Mouse (Mus musculus): Measurements from ENCODE around the gene Manba. TPM values are rescaled to one million over a fixed set of nuclear protein-coding genes. Genes with fewer than 3 reads are reported as not detected.

Gene Manba
- 4.3 and 5.9 TPM in 2 replicates for polyA plus RNA-seq (2014; fragmentation: Nextera tagmentation; extraction: Ambion mirVana)

DNA sequence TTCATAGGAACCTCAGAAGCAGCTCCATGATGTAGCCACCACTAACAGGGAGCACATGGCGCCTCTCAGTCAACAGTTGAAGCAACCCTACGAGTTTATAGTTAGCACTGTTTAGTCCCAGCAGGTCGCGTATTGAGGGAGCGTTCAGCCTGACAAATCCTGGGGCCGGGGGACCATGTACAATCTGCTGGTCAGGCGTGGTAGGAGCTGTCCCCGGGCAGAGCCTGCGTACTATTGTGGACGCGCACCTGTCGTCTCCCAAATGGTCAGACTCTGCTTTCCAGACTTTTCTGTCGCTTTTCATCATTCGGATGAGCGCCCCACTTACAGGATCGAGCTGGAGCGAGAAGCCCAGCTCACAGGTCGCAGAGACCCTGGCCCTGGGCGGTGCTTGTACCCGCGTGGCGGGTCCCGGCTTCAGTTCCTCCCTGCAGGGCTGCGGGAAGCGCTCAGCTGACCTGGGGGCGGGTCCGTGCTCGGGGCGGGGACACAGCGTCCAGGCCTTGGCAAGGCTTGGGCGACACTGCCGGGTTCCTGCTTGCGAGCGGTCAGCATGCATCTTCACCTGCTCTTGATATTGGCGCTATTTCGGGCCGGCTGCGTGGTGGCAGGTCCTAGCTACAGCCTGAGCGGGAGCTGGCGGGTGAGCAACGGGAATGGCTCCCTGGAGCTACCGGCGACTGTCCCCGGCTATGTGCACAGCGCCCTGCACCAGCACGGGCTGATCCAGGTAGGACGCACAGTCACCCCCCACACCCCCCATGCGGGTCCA lies at the start of gene Manba:
Gene Manba, plus strand, starts transcription at position 484 of the 772 bp plus-strand sequence.
- ATAC-seq (ENCODE audit: low FRiP score, low TSS enrichment) (peak; percentile 90), DNase-seq (peak; percentile 76)
- Histone ChIP-seq H3K4me1 (ENCODE audit: control insufficient read depth, insufficient read depth, low read length) (no peaks in the 10 kb centered on the region), H3K36me3 (ENCODE audit: control insufficient read depth, insufficient read depth, low read length) (no peaks in the 10 kb centered on the region), H3K4me2 (ENCODE audit: low read length) (peak within 1 kb of the TSS; percentile 97), H3K9ac (replicated peaks; ENCODE audit: low read length) (peak within 1 kb of the TSS; percentile 66), H3K9me3 (ENCODE audit: control insufficient read depth, low read length) (no peaks in the 10 kb centered on the region), H3K27me3 (ENCODE audit: control insufficient read depth, insufficient read depth, low read length) (no peaks in the 10 kb centered on the region), H3K4me3 (replicated peaks; ENCODE audit: low read depth, low read length) (peak within 1 kb of the TSS; percentile 66), H3K27ac (replicated peaks; ENCODE audit: low read depth, low read length) (peak within 1 kb of the TSS; percentile 20; the same call in 1 of the 2 replicates)
- 2% methylated on average over 48 of the region's 48 CpGs for WGBS

DNA sequence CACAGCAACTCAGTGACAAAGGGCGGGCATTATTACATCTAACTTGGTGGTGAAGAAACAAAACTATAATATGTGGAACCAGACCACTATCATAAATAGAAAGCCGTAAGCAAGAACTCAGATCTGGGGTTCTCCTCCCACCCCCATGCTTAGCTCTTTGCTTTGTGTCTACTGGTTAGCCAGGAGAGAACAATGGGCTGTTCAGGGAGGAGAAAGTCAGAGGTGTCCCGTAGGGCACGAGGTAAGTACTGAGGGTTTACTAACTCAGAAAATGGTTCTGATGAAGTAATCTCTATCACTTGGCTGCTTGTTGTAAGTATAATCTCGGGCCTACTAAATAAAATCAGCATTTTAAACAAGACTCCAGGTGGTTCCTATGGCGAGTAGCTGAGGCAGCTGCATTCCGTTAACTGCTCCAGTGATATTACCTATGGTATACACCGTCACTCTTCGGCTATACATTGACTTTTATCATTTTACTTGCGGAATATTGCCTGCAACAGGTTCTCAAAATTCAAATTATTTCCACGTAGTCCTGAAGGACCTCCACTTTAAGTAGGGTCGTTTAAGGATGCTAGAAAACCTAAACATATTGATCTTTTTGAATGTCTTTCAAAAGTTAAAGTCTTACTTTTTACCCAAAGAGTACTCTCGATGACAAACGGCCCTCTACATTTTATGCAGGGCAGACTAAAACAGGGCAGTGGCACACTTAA lies 48.4 kb upstream of the Manba start:
- ATAC-seq (ENCODE audit: low FRiP score, low TSS enrichment), result no peak
- Histone ChIP-seq H3K9me3 (ENCODE audit: control insufficient read depth, low read length) (no peaks in the 10 kb centered on the region), H3K4me3 (replicated peaks; ENCODE audit: low read depth, low read length) (peak overlapping the region; percentile 67), H3K27ac (replicated peaks; ENCODE audit: low read depth, low read length) (peak overlapping the region; percentile 100), H3K27me3 (ENCODE audit: control insufficient read depth, insufficient read depth, low read length) (no peaks in the 10 kb centered on the region), H3K4me1 (ENCODE audit: control insufficient read depth, insufficient read depth, low read length) (peaks cover 22% of the 10 kb centered on the region), H3K9ac (replicated peaks; ENCODE audit: low read length) (peak overlapping the region; percentile 69), H3K4me2 (ENCODE audit: low read length) (peak overlapping the region; percentile 61), H3K36me3 (ENCODE audit: control insufficient read depth, insufficient read depth, low read length) (peaks cover 4% of the 10 kb centered on the region; the same call in 1 of the 2 replicates)
- peak; percentile 21 for DNase-seq
- 32% methylated on average over 14 of the region's 14 CpGs for WGBS

DNA sequence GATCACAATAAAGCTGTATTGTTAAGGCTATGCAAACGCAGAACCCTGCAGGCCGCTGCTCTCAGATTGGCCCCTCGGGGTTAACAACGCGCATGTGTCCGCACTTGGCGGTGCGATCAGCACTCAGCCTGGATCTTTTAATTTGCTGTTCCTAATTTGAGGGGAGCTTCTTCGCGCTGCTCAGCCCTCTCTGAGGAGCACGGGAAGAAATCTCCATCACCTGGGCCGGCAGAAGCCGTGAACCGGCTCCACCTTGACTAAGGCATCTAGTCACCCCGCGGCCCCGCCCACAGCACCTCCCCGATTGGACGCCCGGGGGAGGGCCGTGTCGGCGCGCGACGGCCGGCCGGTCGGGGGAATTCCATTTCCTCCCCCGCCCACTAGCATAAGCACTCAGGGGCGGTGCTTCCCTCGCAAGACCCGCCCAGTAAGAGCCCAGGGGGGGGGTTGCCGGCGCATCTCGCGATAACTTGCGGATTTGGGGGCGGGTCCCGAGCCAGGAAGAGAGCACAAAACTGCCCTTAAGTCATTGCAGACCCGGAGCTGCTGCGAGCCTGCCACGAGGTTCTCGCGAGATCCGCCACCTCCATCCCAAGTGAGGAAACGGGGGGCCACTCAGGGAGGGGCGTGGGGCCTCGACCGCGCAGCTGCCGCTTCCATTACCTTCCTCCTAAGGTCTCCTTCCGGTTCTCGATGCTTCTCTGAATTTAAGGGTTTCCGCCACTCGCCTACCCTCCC lies 47.5 kb upstream of the Manba start, which contains the start of gene Ube2d3:
Gene Ube2d3, plus strand, starts transcription at position 392 of the 738 bp plus-strand sequence.
- H3K36me3 ChIP-seq (ENCODE audit: control insufficient read depth, insufficient read depth, low read length), result peaks cover 4% of the 10 kb centered on the region; the same call in 1 of the 2 replicates
- under 1% methylated on average over 56 of the region's 56 CpGs for WGBS
- H3K4me2 ChIP-seq (ENCODE audit: low read length), result peak within 1 kb of the TSS; percentile 98
- DNase-seq (peak; percentile 99), ATAC-seq (ENCODE audit: low FRiP score, low TSS enrichment) (peak; percentile 94)
- no peaks in the 10 kb centered on the region for H3K9me3 ChIP-seq (ENCODE audit: control insufficient read depth, low read length)
- peak within 1 kb of the TSS; percentile 92 for H3K9ac ChIP-seq (replicated peaks; ENCODE audit: low read length)
- H3K4me1 ChIP-seq (ENCODE audit: control insufficient read depth, insufficient read depth, low read length), result peaks cover 25% of the 10 kb centered on the region
- peak within 1 kb of the TSS; percentile 100 for H3K27ac ChIP-seq (replicated peaks; ENCODE audit: low read depth, low read length)
- peak within 1 kb of the TSS; percentile 67 for H3K4me3 ChIP-seq (replicated peaks; ENCODE audit: low read depth, low read length)
- no peaks in the 10 kb centered on the region for H3K27me3 ChIP-seq (ENCODE audit: control insufficient read depth, insufficient read depth, low read length)

DNA sequence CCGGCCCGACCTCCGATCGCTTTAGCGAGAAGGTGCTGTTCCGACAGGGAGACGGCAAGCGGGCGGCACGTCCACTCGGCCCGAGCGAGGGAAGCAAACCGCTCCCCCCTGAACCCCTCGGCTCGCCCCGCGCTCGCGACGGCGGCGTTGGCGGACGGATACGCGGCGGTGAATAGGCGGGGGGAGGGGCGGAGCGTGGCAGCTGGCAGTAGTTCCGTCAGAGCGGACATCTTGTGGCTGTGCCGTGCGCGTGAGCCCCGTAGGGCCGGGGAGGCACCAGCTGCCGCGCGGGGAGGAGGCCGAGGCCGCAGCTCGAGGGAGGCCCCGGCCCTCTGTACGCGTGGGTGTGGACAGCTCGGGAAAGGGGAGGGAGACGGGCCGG lies 46.9 kb upstream of the Manba start:
- H3K9me3 ChIP-seq (ENCODE audit: control insufficient read depth, low read length), result no peaks in the 10 kb centered on the region
- no peaks in the 10 kb centered on the region for H3K27me3 ChIP-seq (ENCODE audit: control insufficient read depth, insufficient read depth, low read length)
- peak overlapping the region; percentile 100 for H3K27ac ChIP-seq (replicated peaks; ENCODE audit: low read depth, low read length)
- DNase-seq, result peak; percentile 95
- peaks cover 4% of the 10 kb centered on the region; the same call in 1 of the 2 replicates for H3K36me3 ChIP-seq (ENCODE audit: control insufficient read depth, insufficient read depth, low read length)
- under 1% methylated on average over 48 of the region's 50 CpGs for WGBS
- H3K9ac ChIP-seq (replicated peaks; ENCODE audit: low read length), result peak overlapping the region; percentile 92
- H3K4me3 ChIP-seq (replicated peaks; ENCODE audit: low read depth, low read length), result peak overlapping the region; percentile 67
- peaks cover 31% of the 10 kb centered on the region for H3K4me1 ChIP-seq (ENCODE audit: control insufficient read depth, insufficient read depth, low read length)
- H3K4me2 ChIP-seq (ENCODE audit: low read length), result peak overlapping the region; percentile 98
- ATAC-seq (ENCODE audit: low FRiP score, low TSS enrichment), result peak; percentile 81

DNA sequence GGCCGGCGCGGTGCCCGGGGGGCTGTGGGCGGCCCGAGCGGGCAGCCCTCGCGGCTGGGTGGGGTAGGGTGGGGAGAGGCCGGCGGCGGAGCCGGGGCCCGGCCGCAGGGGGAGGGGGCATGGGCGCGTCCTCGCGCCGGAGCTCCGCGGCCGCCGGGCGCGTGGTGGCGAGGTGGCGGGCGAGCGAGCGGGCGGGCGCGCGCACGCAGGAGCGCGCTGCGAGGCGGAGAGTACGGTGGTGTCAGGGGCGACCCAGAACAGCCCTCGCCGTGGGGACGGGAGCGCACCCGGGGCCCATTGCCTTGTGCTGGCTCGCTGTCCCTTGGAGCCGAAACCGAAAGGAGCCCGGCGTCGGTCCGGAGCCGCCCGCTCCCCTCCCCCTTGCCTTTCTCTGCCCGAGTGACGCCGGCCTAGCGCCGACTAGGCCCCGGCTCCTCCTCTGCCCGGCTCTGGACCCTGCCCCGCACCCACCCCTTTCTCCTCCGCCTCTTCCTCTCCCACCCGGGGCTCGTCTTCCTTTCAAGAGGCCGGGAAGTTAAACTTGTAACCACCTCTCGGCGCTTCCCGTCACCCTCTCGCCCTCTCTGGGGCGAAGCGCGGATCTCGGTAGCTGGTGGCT lies 46.4 kb upstream of the Manba start:
- DNase-seq (peak; percentile 89), ATAC-seq (ENCODE audit: low FRiP score, low TSS enrichment) (peak; percentile 69)
- Histone ChIP-seq H3K36me3 (ENCODE audit: control insufficient read depth, insufficient read depth, low read length) (peaks cover 6% of the 10 kb centered on the region; the same call in 1 of the 2 replicates), H3K4me3 (replicated peaks; ENCODE audit: low read depth, low read length) (peak overlapping the region; percentile 67), H3K9ac (replicated peaks; ENCODE audit: low read length) (peak overlapping the region; percentile 92), H3K27me3 (ENCODE audit: control insufficient read depth, insufficient read depth, low read length) (no peaks in the 10 kb centered on the region), H3K27ac (replicated peaks; ENCODE audit: low read depth, low read length) (peak overlapping the region; percentile 100), H3K4me1 (ENCODE audit: control insufficient read depth, insufficient read depth, low read length) (peaks cover 34% of the 10 kb centered on the region), H3K4me2 (ENCODE audit: low read length) (peak overlapping the region; percentile 98), H3K9me3 (ENCODE audit: control insufficient read depth, low read length) (no peaks in the 10 kb centered on the region)
- WGBS, result under 1% methylated on average over 67 of the region's 76 CpGs

DNA sequence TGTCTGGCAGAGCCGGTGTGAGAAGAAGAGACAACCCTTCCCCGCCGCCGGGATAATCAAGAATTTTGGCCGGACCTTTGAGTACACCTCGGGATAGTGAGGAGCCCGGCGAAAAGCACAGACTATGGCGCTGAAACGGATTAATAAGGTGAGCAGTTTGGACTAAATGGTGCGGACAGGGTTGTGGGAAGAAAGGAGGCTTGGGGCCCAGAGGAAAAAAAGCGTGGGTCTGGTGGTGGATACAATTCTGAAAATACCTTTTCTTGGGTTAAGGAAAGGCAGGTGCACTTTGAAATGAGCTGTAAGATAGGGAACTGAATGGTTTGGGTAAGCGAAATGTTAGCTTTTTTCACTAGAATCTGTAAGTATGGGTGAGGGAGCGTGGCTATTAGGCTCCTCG lies 45.8 kb upstream of the Manba start:
- Histone ChIP-seq H3K4me1 (ENCODE audit: control insufficient read depth, insufficient read depth, low read length) (peaks cover 34% of the 10 kb centered on the region), H3K9me3 (ENCODE audit: control insufficient read depth, low read length) (no peaks in the 10 kb centered on the region), H3K36me3 (ENCODE audit: control insufficient read depth, insufficient read depth, low read length) (peaks cover 6% of the 10 kb centered on the region; the same call in 1 of the 2 replicates), H3K4me3 (replicated peaks; ENCODE audit: low read depth, low read length) (peak overlapping the region; percentile 67), H3K9ac (replicated peaks; ENCODE audit: low read length) (peak overlapping the region; percentile 92), H3K4me2 (ENCODE audit: low read length) (peak overlapping the region; percentile 98), H3K27me3 (ENCODE audit: control insufficient read depth, insufficient read depth, low read length) (no peaks in the 10 kb centered on the region), H3K27ac (replicated peaks; ENCODE audit: low read depth, low read length) (peak overlapping the region; percentile 100)
- no peak for ATAC-seq (ENCODE audit: low FRiP score, low TSS enrichment)
- 3% methylated on average over 15 of the region's 15 CpGs for WGBS
- DNase-seq, result no peak

DNA sequence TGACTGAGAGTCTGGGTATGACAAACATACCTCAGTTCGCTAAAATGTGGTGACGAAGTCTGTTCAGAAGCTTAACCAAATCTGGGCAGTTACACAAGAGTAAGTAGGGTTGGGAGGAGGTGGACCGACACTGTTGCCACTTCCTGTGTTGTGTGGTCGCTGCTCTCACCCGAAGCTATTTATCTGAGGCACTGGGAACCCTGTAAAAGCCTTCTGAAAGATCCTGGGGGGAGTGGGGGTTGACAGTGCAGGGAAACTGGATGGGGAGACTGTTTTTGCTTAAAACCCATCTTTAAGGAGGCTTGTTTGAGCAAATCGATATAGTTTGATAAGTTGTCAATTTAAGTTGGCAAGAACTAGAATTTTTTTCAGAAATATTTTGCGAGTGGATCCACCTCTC lies 45.2 kb upstream of the Manba start:
- Histone ChIP-seq H3K9ac (replicated peaks; ENCODE audit: low read length) (peak overlapping the region; percentile 92), H3K4me2 (ENCODE audit: low read length) (peak overlapping the region; percentile 98), H3K36me3 (ENCODE audit: control insufficient read depth, insufficient read depth, low read length) (peaks cover 9% of the 10 kb centered on the region; the same call in 1 of the 2 replicates), H3K9me3 (ENCODE audit: control insufficient read depth, low read length) (no peaks in the 10 kb centered on the region), H3K4me1 (ENCODE audit: control insufficient read depth, insufficient read depth, low read length) (peaks cover 34% of the 10 kb centered on the region), H3K4me3 (replicated peaks; ENCODE audit: low read depth, low read length) (peak overlapping the region; percentile 67), H3K27ac (replicated peaks; ENCODE audit: low read depth, low read length) (peak overlapping the region; percentile 22; the same call in 1 of the 2 replicates), H3K27me3 (ENCODE audit: control insufficient read depth, insufficient read depth, low read length) (no peaks in the 10 kb centered on the region)
- no peak for ATAC-seq (ENCODE audit: low FRiP score, low TSS enrichment)
- peak; percentile 24 for DNase-seq
- WGBS, result 21% methylated on average over 7 of the region's 7 CpGs

DNA sequence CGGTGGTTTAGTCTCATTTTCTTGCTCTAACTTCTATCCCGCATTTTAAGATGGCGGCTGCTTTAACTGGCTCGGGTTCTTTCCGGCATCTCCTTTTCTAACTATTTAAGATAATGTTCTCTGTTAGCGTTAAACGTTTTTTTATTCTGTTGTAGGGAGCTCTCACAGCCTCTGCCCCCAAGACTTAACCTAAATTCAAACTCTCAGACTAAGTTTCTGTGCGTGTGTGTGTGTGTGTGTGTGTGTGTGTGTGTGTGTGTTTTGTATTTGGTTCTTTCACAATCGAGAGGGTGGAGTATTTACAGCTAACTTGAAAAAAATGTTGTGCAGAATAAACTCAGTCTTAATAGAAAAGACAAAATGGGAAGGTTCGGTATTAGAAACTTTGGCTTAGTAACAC lies 44.8 kb upstream of the Manba start:
- H3K4me1 ChIP-seq (ENCODE audit: control insufficient read depth, insufficient read depth, low read length), result peaks cover 34% of the 10 kb centered on the region
- DNase-seq, result no peak
- WGBS, result 49% methylated on average over 10 of the region's 10 CpGs
- no peaks in the 10 kb centered on the region for H3K9me3 ChIP-seq (ENCODE audit: control insufficient read depth, low read length)
- no peak overlapping the region for H3K27ac ChIP-seq (replicated peaks; ENCODE audit: low read depth, low read length)
- H3K27me3 ChIP-seq (ENCODE audit: control insufficient read depth, insufficient read depth, low read length), result no peaks in the 10 kb centered on the region
- H3K36me3 ChIP-seq (ENCODE audit: control insufficient read depth, insufficient read depth, low read length), result peaks cover 9% of the 10 kb centered on the region; the same call in 1 of the 2 replicates
- ATAC-seq (ENCODE audit: low FRiP score, low TSS enrichment), result no peak
- H3K9ac ChIP-seq (replicated peaks; ENCODE audit: low read length), result peak overlapping the region; percentile 92
- H3K4me2 ChIP-seq (ENCODE audit: low read length), result peak overlapping the region; percentile 98
- peak overlapping the region; percentile 67 for H3K4me3 ChIP-seq (replicated peaks; ENCODE audit: low read depth, low read length)
